8 mouse cellular contexts compared by ENCODE assay signal in genomic region chr3:152668239-152668638, GRCm38 (mm10). TPM values are rescaled to one million over a fixed set of nuclear protein-coding genes. Genes with fewer than 3 reads are reported as not detected.
A peak's percentile ranks its signal among the peaks of the same experiment; 100 is the strongest.
DNase-seq lines count a peak whose midpoint lies in the region; ATAC-seq and TF ChIP-seq lines count a peak whose summit lies in the region.

Gene Ak5 (minus strand): TSS chr3:152668360.

- no peak within 1 kb of the TSS for H3K27ac ChIP-seq in heart, embryonic 16.5 days (ENCODE audit: low read length)
- H3K27ac ChIP-seq in bone marrow macrophage, adult 2 months (ENCODE audit: insufficient read depth, low read depth, low read length): no peak within 1 kb of the TSS
- no peak within 1 kb of the TSS for H3K27ac ChIP-seq in hindbrain, embryonic 15.5 days (replicated peaks)
- no peak within 1 kb of the TSS for H3K27ac ChIP-seq in liver, postnatal 0 days (ENCODE audit: low read depth)

- no peak for TF ChIP-seq POLR2A in bone marrow macrophage, adult 2 months (IDR thresholded peaks at IDR 0.05; ENCODE audit: borderline replicate concordance, low read depth, low read length)

- peaks cover 6% of the 10 kb centered on the region for H3K4me1 ChIP-seq in heart, embryonic 16.5 days (ENCODE audit: control insufficient read depth, insufficient read depth, low read length)
- H3K4me1 ChIP-seq in bone marrow macrophage, adult 2 months (ENCODE audit: control insufficient read depth, insufficient read depth, low read length): 0 out of 2 replicates have a peak, but pooled peaks cover 2% of the 10 kb centered on the region
- H3K4me1 ChIP-seq in hindbrain, embryonic 15.5 days (replicated peaks): peaks cover 6% of the 10 kb centered on the region; the same call in 1 of the 2 replicates
- H3K4me1 ChIP-seq in liver, postnatal 0 days (ENCODE audit: insufficient read depth): no peaks in the 10 kb centered on the region; the same call in 1 of the 2 replicates

- no peaks in the 10 kb centered on the region for H3K36me3 ChIP-seq in heart, embryonic 16.5 days (ENCODE audit: control insufficient read depth, insufficient read depth)
- H3K36me3 ChIP-seq in hindbrain, embryonic 15.5 days: no peaks in the 10 kb centered on the region
- H3K36me3 ChIP-seq in liver, postnatal 0 days (replicated peaks; ENCODE audit: insufficient read depth, low read length): no peaks in the 10 kb centered on the region

- TF ChIP-seq EP300 in liver, postnatal 0 days (IDR thresholded peaks at IDR 0.05; ENCODE audit: low read depth): no peak

- no peak for DNase-seq in heart, postnatal 4 days
- DNase-seq in liver, postnatal 0 days: no peak
- DNase-seq in right cerebral cortex, postnatal 14 days: no peak
- no peak for DNase-seq in thymus, postnatal 36 days

- H3K4me3 ChIP-seq in heart, embryonic 16.5 days (ENCODE audit: low read length): peak within 1 kb of the TSS; percentile 55
- H3K4me3 ChIP-seq in bone marrow macrophage, adult 2 months (ENCODE audit: insufficient read depth, low read length): peak within 1 kb of the TSS; percentile 48
- H3K4me3 ChIP-seq in hindbrain, embryonic 15.5 days: peak within 1 kb of the TSS; percentile 56
- H3K4me3 ChIP-seq in liver, postnatal 0 days (ENCODE audit: low read depth, low read length): peak within 1 kb of the TSS; percentile 19

- WGBS in heart, embryonic 16.5 days: 7% methylated on average over 2 of the region's 5 CpGs
- WGBS in hindbrain, embryonic 15.5 days: 0% methylated on average over 5 of the region's 5 CpGs
- 9% methylated on average over 4 of the region's 5 CpGs for WGBS in liver, postnatal 0 days (ENCODE audit: insufficient replicate concordance)

- no peaks in the 10 kb centered on the region for H3K9me3 ChIP-seq in heart, embryonic 16.5 days (replicated peaks; ENCODE audit: control insufficient read depth, low read length)
- H3K9me3 ChIP-seq in hindbrain, embryonic 15.5 days: no peaks in the 10 kb centered on the region
- H3K9me3 ChIP-seq in liver, postnatal 0 days (ENCODE audit: low read length): no peaks in the 10 kb centered on the region

- peak within 1 kb of the TSS; percentile 89 for H3K4me2 ChIP-seq in heart, embryonic 16.5 days (ENCODE audit: low read depth, low read length)
- peak within 1 kb of the TSS; percentile 79 for H3K4me2 ChIP-seq in hindbrain, embryonic 15.5 days
- H3K4me2 ChIP-seq in liver, postnatal 0 days (ENCODE audit: low read depth, low read length): peak within 1 kb of the TSS; percentile 61

- peaks cover 32% of the 10 kb centered on the region for H3K27me3 ChIP-seq in heart, embryonic 16.5 days (ENCODE audit: control insufficient read depth, insufficient read depth, low read length)
- H3K27me3 ChIP-seq in hindbrain, embryonic 15.5 days: peaks cover 10% of the 10 kb centered on the region; the same call in 1 of the 2 replicates
- H3K27me3 ChIP-seq in liver, postnatal 0 days (ENCODE audit: insufficient read depth, low read length): peaks cover 24% of the 10 kb centered on the region

- no peak for ATAC-seq in heart, embryonic 16.5 days (replicated peaks; ENCODE audit: extremely low read depth, insufficient read depth, low FRiP score)
- ATAC-seq in hindbrain, embryonic 15.5 days (ENCODE audit: low FRiP score, low read depth): peak; percentile 72
- ATAC-seq in liver, postnatal 0 days: no peak
- no peak for ATAC-seq in erythroid progenitor cell, adult 5-6 weeks (replicated peaks; ENCODE audit: low FRiP score, poor library complexity, severe bottlenecking)

- no peak for TF ChIP-seq CTCF in bone marrow macrophage, adult 2 months (IDR thresholded peaks at IDR 0.05; ENCODE audit: low read depth, low read length)
- TF ChIP-seq CTCF in liver, postnatal 0 days (IDR thresholded peaks at IDR 0.05; ENCODE audit: low read depth): no peak

- peak within 1 kb of the TSS; percentile 27; the same call in 1 of the 2 replicates for H3K9ac ChIP-seq in heart, embryonic 16.5 days (ENCODE audit: low read length)
- peak within 1 kb of the TSS; percentile 48 for H3K9ac ChIP-seq in hindbrain, embryonic 15.5 days
- no peak within 1 kb of the TSS for H3K9ac ChIP-seq in liver, postnatal 0 days (replicated peaks)

RNA-seq across cellular contexts. Expression of gene Ak5, which starts in this region (rescaled TPM):
- 0.46 and 1.4 TPM in 2 replicates for polyA plus RNA-seq in heart, embryonic 16.5 days (2015; fragmentation: Nextera tagmentation; extraction: Ambion mirVana)
- total RNA-seq in heart, postnatal 4 days (2021): under 1 TPM; 0.12 to 0.45 TPM
- not detected in 2 replicates for polyA plus RNA-seq in bone marrow macrophage, adult 2 months (2012; ENCODE audit: insufficient read depth, insufficient read length, missing spikeins)
- 16.0 and 16.3 TPM in 2 replicates for polyA plus RNA-seq in hindbrain, embryonic 15.5 days (2015; fragmentation: Nextera tagmentation; extraction: Ambion mirVana)
- 0.11 and 0.13 TPM in 2 replicates for polyA plus RNA-seq in liver, postnatal 0 days (2015; fragmentation: Nextera tagmentation; extraction: Ambion mirVana)
- total RNA-seq in erythroid progenitor cell, adult 5-6 weeks (2015; ENCODE audit: low replicate concordance): not detected in 2 replicates
- total RNA-seq in erythroid progenitor cell, adult 5-6 weeks (2017; ENCODE audit: low replicate concordance): not detected in 2 replicates
